Mouse (Mus musculus): Measurements from ENCODE around the gene Fsip1.

The Fsip1 gene

DNA sequence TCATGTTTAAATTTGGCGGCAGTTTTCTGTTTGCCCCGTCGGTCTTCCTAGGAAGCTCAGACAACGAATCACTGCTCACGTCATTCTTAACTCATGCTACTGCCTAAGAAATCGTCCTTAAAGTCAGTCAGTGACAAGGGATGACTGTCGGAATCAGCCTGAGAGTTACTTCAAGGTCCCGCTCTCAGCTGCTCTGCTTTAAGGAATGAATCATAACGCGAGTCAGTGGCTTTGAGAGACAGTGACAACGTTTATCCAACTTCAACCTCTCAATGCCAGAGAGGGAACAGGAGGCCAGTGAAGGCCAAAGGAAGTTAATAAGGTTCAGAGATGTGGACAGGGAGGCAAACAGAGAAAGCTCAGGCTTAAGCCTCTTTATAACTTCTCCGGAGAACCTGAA is 7.8 kb downstream of the Fsip1 start:
- no peak for DNase-seq

DNA sequence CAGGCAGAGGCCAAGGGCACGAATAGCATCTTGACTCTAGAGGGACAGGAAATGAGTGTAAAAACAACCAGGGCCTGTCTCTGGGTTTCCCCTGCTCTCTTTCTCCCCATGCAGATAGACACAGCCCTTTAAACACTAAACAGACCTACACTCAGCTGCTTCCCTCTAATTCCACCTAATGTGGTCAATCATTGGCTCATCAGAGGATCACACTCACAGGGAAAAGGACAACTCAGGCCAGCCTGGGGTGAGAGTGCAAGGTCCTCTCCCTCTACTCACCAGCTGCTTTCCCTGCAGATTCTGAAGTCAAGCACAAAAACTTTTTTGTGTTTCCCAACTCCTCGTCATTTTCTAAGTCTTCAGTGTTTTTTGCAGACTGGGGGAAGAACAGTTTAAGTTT is 8.8 kb downstream of the Fsip1 start:
- no peak for DNase-seq

DNA sequence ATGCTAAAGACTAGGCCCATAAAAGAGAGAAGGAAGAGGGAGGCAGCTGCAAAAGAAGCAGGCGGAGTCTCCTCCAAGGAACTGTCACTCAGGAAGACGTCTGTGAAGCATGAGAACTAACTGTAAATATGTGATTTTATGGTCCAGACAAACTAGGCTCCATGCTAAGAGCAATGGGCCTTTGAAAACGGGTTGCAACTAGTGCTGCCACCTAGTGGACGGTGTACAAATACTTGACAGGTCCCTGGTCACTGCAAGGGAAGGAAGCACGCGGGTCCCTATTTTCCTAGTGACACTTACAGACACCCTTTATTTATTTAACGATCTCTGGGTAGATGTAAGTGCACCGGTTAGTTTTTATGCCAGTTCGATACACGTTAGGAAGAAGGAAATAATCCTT is 10.9 kb downstream of the Fsip1 start:
- DNase-seq = peak; percentile 90

DNA sequence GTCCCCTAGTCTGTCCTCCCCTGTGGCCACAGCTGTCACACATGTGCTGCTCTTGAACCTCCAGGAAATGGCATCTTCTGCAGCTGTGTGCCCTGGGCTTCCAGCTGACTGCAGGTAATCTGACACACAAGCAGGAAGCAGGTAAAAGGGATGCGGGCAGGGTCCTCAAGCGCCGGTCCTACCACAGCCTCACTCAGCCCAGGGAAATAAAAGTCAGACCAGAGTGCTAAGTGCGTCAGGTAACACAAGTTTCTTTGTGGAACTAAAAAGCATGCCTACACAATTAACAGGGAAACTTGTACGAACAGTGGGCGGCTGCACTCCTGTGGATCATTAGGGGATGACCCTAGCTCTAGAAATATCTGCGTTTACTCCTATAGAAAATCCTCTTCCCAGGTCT is 20.6 kb downstream of the Fsip1 start:
- DNase-seq = no peak

DNA sequence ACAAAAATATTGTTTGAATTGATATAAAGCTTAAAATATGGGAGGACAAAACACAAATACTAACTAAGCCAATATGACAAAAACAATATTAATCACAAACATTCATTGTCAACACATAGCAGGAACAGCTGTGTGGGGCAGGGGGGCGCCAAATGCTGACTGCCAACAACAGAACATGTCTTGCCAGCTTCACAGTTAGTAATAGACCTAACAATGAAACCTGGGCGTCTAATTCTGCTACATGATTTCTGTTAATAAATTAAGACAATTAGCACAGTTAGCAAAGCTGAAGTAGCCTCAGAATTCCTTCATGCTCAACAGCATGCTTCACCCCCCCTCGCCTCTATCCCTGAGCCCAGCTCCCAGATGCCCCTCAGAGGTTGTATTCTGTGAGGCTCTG is 21.2 kb downstream of the Fsip1 start:
- no peak for DNase-seq

DNA sequence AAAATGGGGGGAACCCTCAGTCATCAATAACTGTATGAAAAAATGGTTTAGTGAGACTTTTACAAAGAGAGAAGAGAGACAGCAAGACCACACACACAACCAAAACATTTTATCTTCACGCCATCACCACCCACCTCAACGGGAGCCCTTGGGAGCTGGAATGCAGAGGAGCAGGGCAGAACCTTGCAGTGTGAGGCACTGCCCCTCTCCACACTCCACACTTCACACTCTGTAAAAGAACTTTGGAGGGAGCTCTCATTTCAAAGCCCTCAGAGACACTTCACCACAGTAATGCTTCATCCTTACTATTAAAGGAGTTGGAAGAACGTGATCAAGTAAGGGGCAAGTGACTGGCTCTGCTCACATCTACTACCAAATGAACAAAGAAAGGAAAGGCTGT is 26.2 kb downstream of the Fsip1 start:
- DNase-seq = no peak

DNA sequence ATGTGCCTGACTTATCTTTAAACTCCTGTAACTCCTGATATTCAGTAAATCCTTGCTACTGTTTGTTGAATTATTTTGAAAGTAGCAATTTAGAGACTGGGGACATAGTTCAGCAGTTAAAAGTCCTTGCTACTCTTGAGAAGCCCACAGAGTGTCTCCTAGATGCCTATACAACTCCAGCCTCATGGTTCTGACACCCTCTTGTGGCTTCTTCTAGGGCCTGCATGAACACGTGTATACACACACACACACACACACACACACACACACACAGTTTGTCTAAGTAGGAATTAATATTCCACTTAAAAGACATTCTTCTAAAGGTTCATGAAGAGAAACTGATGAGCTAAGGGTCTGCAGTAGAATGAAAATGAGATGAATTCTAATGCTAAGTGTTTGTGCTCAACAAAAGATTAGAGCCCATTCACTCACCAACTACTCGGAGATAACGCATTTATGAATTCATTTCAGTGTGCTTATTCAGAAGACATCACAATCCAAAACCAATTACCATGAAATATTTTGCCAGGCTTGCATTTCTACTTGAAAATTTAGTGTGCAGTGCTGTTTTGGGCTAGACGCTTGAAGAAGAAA is 28.2 kb downstream of the Fsip1 start:
- no peak for DNase-seq

DNA sequence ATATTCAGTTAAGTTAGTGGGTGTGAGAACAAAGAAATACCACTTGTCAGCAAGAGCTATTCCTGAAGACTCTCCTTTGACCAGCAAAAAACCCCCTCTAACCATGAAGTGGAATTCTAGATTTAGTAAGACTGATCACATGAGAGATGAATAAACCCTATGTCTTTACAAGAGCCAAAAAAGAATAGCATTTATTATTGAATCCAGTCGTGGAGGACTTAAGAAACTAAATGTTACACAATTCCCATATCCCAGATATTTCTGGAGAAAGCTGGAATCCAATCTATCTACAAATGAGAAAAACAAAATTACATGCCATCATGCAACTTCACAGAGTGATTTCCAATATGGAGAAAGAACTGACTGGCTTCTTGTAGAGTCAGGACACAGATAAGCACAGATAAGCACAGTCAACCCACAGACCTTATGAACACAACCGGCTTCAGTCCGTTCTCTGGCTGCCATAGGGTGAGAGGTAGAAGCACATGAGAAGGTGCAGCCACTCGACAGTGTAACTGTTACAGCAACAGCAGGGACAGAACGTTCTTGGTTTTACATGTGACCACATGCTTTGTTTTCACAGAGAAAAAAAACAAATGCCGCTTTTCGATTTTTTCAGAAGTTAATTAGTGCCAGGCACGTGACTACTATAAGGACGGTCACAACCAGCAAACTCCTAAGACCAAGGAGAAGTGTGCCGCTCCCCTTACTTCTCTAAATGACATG is 31.3 kb downstream of the Fsip1 start:
- no peak for DNase-seq

DNA sequence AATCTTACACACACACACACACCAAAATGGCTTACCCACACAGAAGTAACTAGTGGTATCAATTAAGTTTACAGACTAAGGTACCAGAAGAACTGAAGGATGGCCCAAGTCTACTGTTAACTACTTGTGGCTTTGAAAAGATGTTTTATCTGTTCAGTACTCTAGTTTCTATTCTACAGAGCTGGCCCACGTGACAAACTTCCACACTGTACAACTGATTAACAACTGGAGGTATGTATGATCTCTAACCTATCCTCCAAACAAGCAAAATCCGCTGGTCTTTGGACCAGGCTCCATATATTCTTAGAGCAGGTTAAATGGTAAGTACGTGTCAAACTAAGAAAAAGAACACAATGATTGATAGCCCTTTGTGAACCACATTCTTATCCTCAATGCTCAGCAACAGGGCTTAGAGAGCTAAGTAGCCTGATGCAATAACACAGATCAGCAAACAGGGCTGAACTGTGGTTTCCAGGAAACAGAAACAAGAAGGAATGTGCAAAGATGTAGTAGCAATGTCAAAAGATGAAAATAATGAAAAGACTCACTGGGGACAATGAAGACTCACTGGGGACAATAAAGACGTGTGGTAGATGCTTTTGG is 38.7 kb downstream of the Fsip1 start:
- peak; percentile 47 for DNase-seq

DNA sequence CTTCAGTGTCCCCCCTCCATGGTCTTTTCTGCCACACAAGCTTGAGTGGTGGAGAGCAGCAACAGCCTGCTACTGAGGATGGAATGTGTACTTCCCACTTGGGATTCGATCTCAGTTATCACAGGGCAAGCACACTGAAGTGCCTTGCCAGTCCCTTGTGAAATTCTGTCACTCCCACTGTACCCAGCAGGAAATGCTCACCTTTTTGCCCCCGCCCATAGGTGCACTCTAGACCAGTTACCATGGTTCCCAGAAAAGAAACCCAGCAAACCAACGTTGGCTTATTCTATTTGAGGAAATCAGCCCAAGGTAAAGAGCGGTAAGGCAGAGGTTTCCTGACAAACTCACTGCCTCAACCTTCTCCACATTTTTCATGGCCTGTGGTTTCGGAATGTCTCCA is 47.1 kb downstream of the Fsip1 start:
- no peak for DNase-seq

DNA sequence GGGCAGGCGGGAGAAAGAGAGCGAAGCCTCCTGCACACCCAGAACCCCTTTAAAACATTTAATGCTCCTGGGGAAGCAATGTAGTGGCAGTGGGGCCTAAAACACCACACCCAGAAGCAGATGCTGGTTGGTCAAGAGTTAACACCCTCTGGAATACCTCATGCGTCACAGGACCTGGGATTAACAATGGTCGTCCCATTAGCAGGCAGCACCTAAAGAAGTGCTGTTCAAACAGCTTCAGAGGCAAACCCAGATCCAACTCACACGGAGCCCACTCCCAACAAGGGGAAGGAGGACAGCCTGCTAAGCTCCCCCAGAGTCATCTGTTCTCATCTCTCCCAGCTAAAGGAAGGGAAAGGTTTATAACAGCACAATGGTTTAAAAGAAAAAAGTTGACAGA is 48.1 kb downstream of the Fsip1 start:
- DNase-seq = no peak

DNA sequence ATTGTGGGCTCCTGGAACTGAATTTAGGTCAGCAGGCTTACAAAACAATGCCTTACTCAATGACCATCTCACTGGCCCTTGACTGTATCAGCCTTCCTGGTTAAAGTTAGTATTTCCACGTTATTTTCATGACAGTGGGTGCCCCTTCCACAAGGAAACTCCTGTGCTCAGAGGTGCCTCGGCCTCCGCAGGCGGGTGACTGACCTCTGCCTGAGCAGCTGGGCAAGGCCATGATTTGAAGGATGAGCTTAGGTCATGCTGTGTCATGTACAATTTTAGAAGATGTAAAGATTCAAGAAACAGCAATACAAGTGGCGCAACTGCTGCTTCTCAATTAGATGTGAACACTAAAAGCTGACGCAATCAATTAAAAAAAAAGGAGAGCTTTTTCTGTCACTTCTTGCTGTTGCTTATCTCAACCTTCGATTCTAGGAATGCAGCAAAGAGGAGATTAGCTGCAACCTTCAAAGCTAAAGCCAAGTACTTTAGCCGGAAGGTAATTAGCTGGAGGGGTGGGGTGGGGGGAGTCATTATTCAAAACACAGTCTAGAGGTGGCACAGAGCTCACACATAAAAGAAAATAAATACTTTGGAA is 50.7 kb downstream of the Fsip1 start:
- no peak for DNase-seq

DNA sequence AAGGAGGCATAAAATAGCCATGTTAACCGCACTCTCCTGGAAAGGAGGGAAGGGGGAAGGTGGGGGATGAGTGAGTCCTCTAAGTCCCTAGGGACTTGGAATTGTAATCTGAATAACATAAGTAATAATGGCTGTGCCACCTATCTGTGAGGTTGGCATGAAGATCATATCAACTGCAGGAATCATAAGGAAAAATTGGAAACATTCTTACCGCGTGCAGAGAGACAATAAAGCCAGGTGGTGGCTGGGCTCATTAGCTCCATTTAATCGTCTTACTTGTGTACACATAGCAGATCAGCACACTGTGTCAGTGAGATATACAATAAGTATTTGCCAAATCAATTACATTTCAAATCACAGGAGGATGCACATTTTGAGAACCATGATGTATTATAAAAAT is 52.1 kb downstream of the Fsip1 start:
- no peak for DNase-seq

DNA sequence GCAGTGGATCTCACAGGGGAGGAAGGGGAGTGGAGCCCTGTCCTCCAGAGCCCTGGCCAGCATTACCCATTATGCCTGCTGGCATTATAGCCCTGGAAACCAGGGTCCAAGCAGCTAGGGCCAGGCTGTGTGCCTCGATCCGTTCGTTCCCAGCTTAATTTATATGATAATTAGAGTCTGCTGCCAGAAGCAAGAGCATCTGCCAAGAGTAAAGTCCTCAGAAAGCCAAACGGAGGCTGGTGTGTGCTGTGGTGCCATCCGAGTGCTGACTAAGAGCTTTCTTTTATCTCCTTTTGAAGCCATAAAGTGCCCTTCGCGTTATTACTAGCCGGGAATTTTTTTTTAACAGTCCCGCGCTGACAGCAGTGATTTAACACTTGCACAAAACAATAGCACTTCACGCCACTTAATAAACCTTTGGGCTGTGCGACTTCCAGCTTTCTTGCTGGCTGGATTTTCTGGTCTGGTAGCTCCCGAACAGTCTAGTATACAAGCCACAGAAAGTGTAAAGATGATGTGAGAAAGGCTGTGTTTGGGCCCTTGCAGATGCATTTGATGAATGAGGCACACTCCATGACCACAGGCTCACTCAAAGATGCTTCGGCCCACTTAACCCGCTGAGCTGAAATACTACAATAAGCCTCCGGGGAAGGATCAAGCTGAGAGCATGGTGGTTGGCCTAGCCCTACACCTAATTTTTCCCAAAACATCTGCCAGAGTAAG is 52.9 kb downstream of the Fsip1 start:
- peak; percentile 63 for DNase-seq

DNA sequence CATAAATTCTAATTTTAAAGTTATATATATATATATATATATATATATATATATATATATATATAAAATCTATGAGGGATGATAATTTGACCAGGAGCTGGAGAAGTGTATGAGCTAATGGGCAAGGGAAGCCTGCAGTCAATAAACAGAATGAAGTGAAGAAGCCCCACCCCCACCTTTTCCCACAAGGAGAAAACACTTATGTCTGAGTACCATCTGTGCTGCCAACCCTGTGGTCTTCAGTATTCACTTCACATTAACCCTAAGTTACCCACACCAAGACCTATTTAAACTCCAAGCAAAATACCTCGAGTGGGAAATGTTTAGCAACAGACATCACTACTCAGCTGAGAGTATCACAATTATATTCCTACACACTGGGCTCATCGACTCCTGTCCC is 53.8 kb downstream of the Fsip1 start:
- peak; percentile 31 for DNase-seq

DNA sequence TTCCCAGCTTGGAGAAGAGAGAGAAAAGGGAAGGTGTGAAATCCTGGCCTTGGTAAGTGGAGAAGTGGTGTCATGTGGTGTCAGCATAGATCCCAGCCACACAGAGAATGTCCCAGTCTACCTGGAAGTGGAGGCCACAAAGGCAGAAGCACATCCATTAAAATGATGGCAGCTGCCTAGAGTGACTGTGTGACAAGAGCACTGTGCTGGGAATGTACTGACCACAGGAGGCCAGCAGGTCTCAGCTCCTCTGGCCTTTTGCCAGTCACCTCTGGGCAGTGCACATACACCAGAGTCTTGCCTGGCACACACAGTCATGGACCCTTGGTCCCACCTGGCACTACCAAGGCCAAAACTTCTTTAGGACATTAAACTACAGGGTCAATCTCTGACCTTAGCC is 54.8 kb downstream of the Fsip1 start:
- no peak for DNase-seq

DNA sequence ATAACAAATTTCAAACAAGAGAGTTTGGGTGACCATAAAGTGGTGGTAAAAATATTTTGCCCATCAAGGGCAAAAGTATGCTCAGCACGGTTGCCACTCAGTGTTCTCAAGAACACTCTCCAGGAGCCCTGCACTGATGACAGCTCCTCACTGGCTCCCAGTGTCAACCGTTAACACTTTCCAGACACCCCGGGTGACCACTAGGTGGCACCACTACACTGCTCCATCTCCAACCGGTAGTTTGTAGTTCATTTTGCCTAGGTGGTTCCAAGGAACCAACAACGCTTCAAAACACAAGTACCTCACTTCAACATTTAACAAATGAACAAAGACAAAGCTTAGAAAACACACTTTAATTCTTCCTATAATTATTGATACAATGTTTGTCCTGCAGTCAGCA is 56.9 kb downstream of the Fsip1 start:
- peak; percentile 84 for DNase-seq

DNA sequence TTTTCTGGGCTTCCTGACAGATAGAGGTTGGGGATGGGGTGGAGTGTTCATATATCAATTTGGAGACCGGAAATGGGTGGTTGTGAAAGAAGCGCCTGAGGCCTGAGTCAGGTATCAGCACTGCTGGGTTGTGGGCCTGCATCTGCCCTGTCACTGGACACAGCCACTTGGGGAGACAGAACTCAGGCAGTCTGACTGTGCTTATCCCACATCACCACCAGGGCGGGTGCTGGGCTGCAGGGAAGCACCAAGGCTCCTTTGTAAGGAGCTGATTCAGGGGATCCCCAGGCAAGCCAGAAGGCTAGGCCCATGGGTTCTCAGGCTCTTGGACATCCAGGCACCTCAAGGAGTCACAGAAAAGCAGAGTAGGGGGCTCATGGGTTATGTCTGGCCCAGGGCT is 59.8 kb downstream of the Fsip1 start:
- DNase-seq = no peak

DNA sequence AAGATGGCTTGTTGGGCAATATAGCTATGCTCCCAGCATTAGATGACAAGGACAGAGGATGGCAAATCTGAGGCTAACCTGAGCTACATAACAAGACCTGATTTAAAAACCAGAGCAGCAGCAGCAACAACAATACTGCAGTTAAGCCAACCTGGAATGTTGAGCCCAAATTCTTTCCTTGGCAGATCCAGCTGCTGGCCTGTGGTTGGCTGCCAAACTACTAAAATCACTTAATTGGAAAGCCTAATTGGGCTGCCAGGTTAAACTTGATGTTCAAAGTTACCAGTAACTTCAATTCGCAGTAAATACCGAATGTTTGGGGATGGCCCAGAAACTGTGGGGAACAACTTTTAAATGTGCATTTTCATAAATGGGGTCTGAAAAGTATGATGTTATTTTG is 74.6 kb downstream of the Fsip1 start:
- no peak for DNase-seq

DNA sequence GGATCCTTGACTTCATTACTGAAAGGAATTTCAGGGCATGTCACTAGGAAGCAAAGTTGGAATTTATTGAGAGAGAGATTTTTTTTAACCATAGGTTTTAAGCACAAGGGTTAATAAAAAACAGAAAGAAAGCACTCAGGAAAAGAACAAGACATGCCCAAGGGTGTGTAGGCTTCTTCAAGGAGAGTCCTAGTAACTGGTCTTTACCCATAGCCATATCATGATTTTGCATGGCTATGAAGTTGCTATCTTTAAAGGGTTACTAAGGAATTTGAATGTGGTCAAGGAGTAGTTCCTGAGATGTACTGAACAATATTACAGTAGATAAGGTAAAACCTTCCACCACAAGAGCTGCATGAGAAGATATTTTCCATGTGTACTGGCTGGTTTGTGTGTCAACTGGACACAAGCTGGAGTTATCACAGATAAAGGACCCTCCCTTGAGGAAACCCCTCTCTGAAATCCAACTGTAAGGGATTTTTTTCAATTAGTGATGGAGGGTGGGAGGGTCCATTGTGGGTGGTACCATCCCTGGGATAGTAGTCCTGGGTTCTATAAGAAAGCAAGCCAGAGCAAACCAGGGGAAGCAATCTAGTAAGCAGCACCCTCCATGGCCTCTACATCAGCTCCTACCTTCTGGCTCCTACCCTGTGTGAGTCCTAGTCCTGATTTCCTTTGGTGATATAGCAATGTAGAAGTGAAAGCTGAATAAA is 76.7 kb downstream of the Fsip1 start:
- no peak for DNase-seq

DNA sequence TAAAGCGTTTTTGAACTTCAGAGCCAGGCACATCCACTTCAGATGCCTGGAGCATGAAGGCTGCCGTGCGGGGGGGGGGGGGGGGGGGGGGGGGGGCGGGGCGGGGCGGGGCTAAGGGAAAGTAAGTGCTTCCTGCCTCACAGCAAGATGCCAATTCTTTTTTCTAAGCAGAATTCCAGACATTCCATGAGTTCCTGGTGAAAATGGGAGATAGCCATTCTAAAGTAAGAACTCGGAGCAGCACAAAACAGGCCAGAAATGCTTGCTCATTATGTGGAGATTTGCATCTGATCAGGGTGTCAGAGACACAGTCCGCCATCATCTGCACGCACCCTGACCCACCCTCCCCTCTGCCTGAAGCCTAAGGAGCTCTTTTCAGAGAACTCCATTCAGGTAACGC is 77.3 kb downstream of the Fsip1 start:
- DNase-seq = peak; percentile 63

DNA sequence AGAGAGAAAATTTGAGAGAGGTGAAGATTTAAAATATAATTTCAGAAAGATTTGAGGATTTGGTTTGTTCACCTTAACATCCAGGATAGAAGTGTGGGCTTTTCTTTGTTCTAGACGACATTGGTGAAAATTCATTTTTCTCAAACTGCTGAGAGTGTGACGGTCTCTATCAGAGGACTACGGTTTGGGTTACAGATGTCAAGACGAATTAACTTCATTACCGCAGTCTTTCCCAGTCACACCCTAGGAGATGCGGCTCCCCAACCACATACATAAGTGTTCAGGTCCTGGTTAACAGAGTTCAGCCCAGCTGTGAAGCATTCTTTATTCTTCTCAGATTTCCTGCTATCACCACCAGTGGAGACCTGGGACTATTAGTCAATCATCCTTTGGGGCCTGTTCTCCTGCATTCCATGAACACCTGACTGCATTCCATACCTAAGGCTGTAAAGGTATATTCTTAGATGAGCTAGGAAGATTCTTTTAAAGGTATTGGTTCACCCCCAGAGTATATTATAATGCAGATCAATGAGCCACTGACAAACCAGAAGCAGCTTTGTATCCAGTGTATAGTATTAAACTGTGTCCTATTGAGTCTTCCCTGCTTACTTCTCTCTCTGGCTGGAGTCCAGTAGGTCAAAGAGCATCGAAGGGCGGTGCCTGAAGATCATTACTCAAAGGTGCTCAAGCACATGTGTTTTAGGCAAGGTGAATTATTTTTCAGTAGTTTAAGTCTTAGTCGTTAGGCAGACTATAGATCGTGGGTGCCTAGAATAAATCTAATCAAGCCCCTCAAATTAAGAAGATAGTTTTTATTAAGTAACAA is 82.0 kb downstream of the Fsip1 start:
- DNase-seq = no peak
